Mouse (Mus musculus) embryonic fibroblast, embryonic 13.5 days (primary cell): ENCODE data around the gene Aurka.

ENCODE experiments used
- CTCF ChIP-seq: IDR thresholded peaks from 2 replicates; pipeline ENCODE4 v1.5.1; 2011; ENCODE audit warnings: mild to moderate bottlenecking, control low read depth, low read length, moderate library complexity, borderline replicate concordance; ENCODE audit not compliant: insufficient read depth
- POLR2A ChIP-seq: IDR thresholded peaks from 2 replicates; pipeline ENCODE4 v1.6.1; 2011; ENCODE audit warnings: low read depth, mild to moderate bottlenecking, control low read depth, low read length, moderate library complexity

DNA sequence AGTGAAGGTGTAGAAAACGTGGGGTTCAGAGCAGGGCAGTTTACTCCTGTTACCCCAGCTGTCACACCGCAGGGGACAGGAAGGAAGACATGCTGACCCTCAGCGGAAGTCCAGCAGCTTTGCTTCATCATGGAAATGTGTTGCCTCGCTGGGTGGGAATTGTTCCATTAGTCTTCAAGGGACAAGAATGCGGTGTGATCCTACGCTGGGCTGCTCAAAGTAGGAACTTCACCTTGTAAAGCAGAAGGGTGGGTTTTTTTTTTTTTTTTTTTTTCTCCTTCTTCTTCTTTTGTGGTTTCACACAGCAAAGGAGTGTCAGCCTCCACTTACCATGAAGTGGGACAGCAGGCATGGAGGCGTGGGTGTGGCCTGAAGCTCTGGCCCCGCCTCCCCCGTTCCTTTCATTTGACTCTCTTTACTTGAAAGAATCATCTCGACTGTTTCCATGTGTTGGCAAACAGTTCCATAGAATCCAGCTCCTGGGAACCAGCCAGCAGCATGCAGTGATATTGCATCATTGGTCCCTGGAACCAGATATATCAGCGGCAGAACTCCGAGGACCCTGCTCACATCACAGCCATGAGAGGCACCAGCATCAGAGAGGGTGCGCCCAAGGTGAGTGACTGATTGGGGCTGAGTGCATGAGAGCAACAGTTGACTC lies 23.2 kb upstream of the Aurka start, which contains the start of gene Cass4:
- TF ChIP-seq CTCF: no peak
- TF ChIP-seq POLR2A: no peak
